Mouse (Mus musculus) heart, adult 2 months (tissue): ENCODE data around the gene Kalrn.

Source experiments
- EP300 ChIP-seq: fragments of 200-500 bp; IDR thresholded peaks from 2 replicates; pipeline ENCODE4 v1.6.1; 2011; ENCODE audit warnings: low read depth, low read length, control low read depth; ENCODE audit not compliant: insufficient read depth
- POLR2A ChIP-seq: fragments of 200-500 bp; IDR thresholded peaks from 2 replicates; pipeline ENCODE4 v1.6.1; 2011; ENCODE audit warnings: mild to moderate bottlenecking, low read depth, low read length, control low read depth; ENCODE audit not compliant: insufficient read depth

GRCm38 (mm10) chr16:34262731-34263460, 310.4 kb downstream of the Kalrn start:
- TF ChIP-seq POLR2A (no peak), EP300 (no peak)
